Mouse (Mus musculus) testis, postnatal 14 days (tissue): ENCODE data around the gene Zxdb.
"Not testable (repeated sequence)": the region's sequence is repeated elsewhere in the genome, so short reads cannot be mapped to it uniquely, and the experiment has no call there.

Source experiments
- DNase-seq: peaks from one replicate; pipeline ENCODE4 v3.0.0; 2021; ENCODE audit warnings: low spot score

Gene Zxdb

GRCm38 (mm10) chrX:94724192-94724971 lies at the start of gene Zxdb:
Gene Zxdb (plus strand): TSS chrX:94724569.
- not testable (repeated sequence) for DNase-seq

GRCm38 (mm10) chrX:94674977-94675376 lies 49.4 kb upstream of the Zxdb start:
- DNase-seq = peak; percentile 20

GRCm38 (mm10) chrX:94681581-94681980 lies 42.8 kb upstream of the Zxdb start:
- DNase-seq = not testable (repeated sequence)

- not testable (repeated sequence) for DNase-seq
Observed at GRCm38 (mm10) chrX:94689593-94689992, 34.8 kb upstream of the Zxdb start.

GRCm38 (mm10) chrX:94706676-94707075 lies 17.7 kb upstream of the Zxdb start:
- DNase-seq = peak; percentile 18

GRCm38 (mm10) chrX:94709752-94710151 lies 14.6 kb upstream of the Zxdb start:
- DNase-seq = not testable (repeated sequence)

GRCm38 (mm10) chrX:94724972-94725569 lies 702 bp downstream of the Zxdb start:
- DNase-seq = not testable (repeated sequence)

GRCm38 (mm10) chrX:94725627-94726083 lies 1.3 kb downstream of the Zxdb start:
- DNase-seq = not testable (repeated sequence)

- DNase-seq = no peak
Observed at GRCm38 (mm10) chrX:94731596-94731995, 7.2 kb downstream of the Zxdb start.

- DNase-seq = no peak
Observed at GRCm38 (mm10) chrX:94753733-94754132, 29.4 kb downstream of the Zxdb start.

GRCm38 (mm10) chrX:94759959-94760358 lies 35.6 kb downstream of the Zxdb start:
- DNase-seq = no peak

GRCm38 (mm10) chrX:94773876-94774275 lies 49.5 kb downstream of the Zxdb start:
- peak; percentile 58 for DNase-seq
